Mouse (Mus musculus): ENCODE data around the gene Selenon. TPM values are rescaled to one million over a fixed set of nuclear protein-coding genes. Genes with fewer than 3 reads are reported as not detected.

Gene Selenon
- polyA plus RNA-seq, 1 experiment from 2014 or later = 17.1 TPM

Small RNAs within 50 kb of the gene (microRNA-seq; reads per million reads assigned to microRNA genes)
- gene Mir6403 = not detected

Other genes starting within 250 kb of the Selenon start
- 0.88 and 1.6 TPM in 2 replicates for gene Trim63, start 237.0 kb downstream of the Selenon start, polyA plus RNA-seq (2015; fragmentation: Nextera tagmentation; extraction: Ambion mirVana)
- 0.15 and 0.22 TPM in 2 replicates for gene Slc30a2, start 209.0 kb downstream of the Selenon start, polyA plus RNA-seq (2015; fragmentation: Nextera tagmentation; extraction: Ambion mirVana)
- gene Extl1, start 168.3 kb downstream of the Selenon start, polyA plus RNA-seq (2015; fragmentation: Nextera tagmentation; extraction: Ambion mirVana) = 0.66 and 0.73 TPM in 2 replicates
- gene Pafah2, start 155.8 kb downstream of the Selenon start, polyA plus RNA-seq (2015; fragmentation: Nextera tagmentation; extraction: Ambion mirVana) = 7.4 and 8.0 TPM in 2 replicates
- gene Stmn1, start 83.8 kb downstream of the Selenon start, polyA plus RNA-seq (2015; fragmentation: Nextera tagmentation; extraction: Ambion mirVana) = 6,082 and 6,118 TPM in 2 replicates
- 19.5 and 23.3 TPM in 2 replicates for gene Paqr7, start 55.5 kb downstream of the Selenon start, polyA plus RNA-seq (2015; fragmentation: Nextera tagmentation; extraction: Ambion mirVana)
- 2.3 TPM in 2 replicates for gene Aunip, start 41.2 kb downstream of the Selenon start, polyA plus RNA-seq (2015; fragmentation: Nextera tagmentation; extraction: Ambion mirVana)
- 165 and 172 TPM in 2 replicates for gene Mtfr1l, start 16.8 kb downstream of the Selenon start, polyA plus RNA-seq (2015; fragmentation: Nextera tagmentation; extraction: Ambion mirVana)
- gene Man1c1, start 152.1 kb upstream of the Selenon start, polyA plus RNA-seq (2015; fragmentation: Nextera tagmentation; extraction: Ambion mirVana) = 5.3 and 5.7 TPM in 2 replicates
- gene Ldlrap1, start 215.9 kb upstream of the Selenon start, polyA plus RNA-seq (2015; fragmentation: Nextera tagmentation; extraction: Ambion mirVana) = 3.6 and 4.9 TPM in 2 replicates